Mouse (Mus musculus) heart, postnatal 0 days (tissue): ENCODE measurements at regions not wholly inside any gene's neighbourhood (a gene's known extent, or its start where the extent isn't known, plus 50 kb on each side); places are given as distances from the start of the nearest gene placed in this dataset.

ENCODE experiments used
- CTCF ChIP-seq: IDR thresholded peaks from 2 replicates; pipeline ENCODE4 v1.5.1; 2016; ENCODE audit warnings: antibody characterized with exemption, control low read depth, low read depth
- EP300 ChIP-seq: IDR thresholded peaks from 2 replicates; pipeline ENCODE4 v1.6.1; 2016; ENCODE audit warnings: antibody characterized with exemption, low read depth

DNA sequence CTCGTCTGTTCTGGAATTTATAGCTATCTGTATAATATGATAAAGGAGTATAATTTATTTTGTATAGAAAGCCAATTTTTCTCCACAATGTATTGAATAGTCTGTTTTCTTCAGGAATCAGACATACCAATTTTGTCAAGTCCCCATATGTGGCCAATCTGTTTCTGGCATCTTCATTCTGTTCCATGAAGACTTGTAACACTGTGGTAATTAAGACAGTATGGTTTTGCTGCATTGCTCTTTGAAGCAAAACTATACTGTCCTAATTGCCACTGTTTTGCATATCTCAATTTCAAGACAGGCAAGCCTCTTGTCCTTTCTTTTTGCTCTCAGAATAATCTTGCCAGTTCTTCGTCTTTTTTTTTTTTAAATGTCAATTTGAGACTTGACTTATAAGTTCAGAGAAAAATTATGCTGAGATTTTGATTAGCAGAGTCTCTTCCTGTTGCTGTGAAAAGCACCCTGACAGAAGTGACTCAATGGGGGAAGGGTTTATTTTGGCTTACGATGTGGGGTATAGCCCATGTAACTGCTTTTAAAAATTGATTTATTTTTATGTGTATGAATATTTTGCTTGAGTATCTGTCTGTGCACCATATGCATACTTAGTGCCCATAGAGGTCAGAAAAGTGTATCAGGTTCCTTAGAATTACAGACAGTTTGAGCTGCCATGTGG lies 103.4 kb upstream of the Api5 start:
- TF ChIP-seq CTCF (no peak), EP300 (no peak)
